Mouse (Mus musculus) heart, postnatal 10 days (tissue): ENCODE measurements at regions not wholly inside any gene's neighbourhood (a gene's known extent, or its start where the extent isn't known, plus 50 kb on each side); places are given as distances from the start of the nearest gene placed in this dataset.

ENCODE experiments used
- DNase-seq, 2 experiments: peaks; one replicate each; pipeline ENCODE4 v3.0.0; 2021
- intact Hi-C: fragments of 180-260 bp; cut with DNase I; formaldehyde crosslinking; loops from one replicate; pipeline ENCODE4 v1.15.1; 2025

DNA sequence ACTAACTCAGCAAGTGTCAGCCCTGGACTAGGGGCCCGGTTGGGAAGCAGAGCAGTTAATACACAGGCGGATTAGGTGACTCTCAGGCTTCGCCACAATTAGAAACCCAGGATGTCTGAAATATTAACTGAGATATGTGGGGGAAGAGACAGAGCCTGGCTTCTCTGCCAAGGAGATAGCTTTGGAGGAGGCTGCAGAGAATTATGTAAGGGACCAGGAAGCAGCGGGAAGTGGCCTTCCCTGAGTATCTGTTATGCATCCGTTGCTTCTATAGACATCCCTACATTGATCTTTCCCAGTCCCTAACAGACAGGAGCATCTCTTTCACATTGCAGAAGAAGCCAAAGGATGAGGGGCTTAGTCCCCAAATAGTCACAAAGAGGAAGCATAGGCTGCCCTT lies 153.4 kb downstream of the Maf start:
- intact Hi-C loops, result no loop called here
- DNase-seq, result no peak

- no peak for DNase-seq
These were observed 156.3 kb downstream of the Maf start for GRCm38 (mm10) chr8:115551262-115551661.

DNA sequence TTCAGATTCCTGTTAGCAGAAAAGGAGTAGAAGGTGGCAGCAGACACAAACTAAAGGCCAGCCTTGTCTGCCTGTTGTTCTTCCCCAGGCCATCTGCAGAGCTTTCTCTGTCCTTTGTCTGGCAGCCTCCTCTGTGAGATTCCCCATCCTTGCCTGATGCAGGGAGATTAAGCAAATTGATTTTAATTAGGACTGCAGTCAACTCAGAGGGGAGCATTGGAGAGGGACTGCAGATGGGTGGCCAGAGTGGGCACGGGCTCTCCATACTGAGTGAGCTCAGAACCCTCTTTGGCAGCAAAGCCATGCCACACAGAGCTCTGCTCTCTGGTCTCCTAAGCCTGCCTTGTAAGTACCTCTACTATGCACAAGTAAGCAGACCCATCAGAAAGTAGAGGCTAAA lies 158.5 kb downstream of the Maf start:
- no peak for DNase-seq
- intact Hi-C loops, result no loop called here

More at GRCm38 (mm10) chr8:115551262-115551661, 156.3 kb downstream of the Maf start:
- intact Hi-C loops, result no loop called here

DNA sequence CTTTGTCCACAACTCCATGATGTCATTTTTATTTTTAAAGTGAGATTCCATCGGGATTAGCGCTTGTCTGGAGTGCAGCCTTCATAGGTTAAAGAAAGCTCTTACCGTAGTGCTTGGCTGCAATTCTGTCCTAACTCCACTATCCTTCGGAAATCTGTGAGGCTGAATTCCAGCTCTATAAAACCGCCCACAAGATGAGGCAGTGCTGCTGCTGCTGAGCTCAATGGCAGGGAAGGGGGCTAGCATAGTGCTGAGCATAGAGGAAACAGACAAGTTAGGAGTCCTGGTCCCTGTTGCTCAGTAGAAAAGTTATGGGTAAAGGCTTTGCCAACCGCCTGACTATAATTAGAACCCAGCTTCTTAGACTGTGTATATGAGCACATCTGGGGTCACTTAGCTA lies 163.5 kb downstream of the Maf start:
- intact Hi-C loops, result no loop called here
- no peak for DNase-seq

- intact Hi-C loops, result no loop called here
- no peak for DNase-seq
These were observed 164.7 kb downstream of the Maf start for GRCm38 (mm10) chr8:115542935-115543334.

GRCm38 (mm10) chr8:115539600-115539999 lies 168.0 kb downstream of the Maf start:
- intact Hi-C loops, result loop anchor here (10.0 kb wide), 1 partner anchor 165 kb away; the partner anchor contains the start of gene Maf
- peak; percentile 21 to 37 for DNase-seq

DNA sequence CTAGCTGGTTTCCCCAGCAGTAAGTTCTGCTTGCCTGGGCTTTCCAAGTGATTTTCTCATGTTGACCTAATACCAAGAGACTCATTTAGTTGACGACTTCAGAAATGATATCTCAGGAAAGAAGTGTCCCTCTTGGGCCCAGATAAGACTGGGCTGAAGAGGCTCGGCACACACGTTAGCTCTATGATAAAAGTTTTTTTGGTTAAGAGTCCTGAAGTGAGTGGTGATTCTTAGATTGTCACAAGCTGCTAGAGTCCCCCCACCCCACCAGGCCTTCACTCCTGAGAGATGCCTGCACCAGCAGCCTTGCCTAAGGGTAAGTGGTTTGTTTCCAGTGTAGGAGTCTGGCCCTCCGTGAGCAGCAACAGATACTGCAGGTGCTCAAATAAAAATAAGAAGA lies 169.4 kb downstream of the Maf start:
- DNase-seq, result no peak
- intact Hi-C loops, result loop anchor here (10.0 kb wide), 1 partner anchor 167 kb away; the partner anchor contains the start of gene Maf

- DNase-seq, result no peak
- intact Hi-C loops, result loop anchor here (10.0 kb wide), 1 partner anchor 167 kb away; the partner anchor contains the start of gene Maf
These were observed 169.8 kb downstream of the Maf start for GRCm38 (mm10) chr8:115537761-115538160.

DNA sequence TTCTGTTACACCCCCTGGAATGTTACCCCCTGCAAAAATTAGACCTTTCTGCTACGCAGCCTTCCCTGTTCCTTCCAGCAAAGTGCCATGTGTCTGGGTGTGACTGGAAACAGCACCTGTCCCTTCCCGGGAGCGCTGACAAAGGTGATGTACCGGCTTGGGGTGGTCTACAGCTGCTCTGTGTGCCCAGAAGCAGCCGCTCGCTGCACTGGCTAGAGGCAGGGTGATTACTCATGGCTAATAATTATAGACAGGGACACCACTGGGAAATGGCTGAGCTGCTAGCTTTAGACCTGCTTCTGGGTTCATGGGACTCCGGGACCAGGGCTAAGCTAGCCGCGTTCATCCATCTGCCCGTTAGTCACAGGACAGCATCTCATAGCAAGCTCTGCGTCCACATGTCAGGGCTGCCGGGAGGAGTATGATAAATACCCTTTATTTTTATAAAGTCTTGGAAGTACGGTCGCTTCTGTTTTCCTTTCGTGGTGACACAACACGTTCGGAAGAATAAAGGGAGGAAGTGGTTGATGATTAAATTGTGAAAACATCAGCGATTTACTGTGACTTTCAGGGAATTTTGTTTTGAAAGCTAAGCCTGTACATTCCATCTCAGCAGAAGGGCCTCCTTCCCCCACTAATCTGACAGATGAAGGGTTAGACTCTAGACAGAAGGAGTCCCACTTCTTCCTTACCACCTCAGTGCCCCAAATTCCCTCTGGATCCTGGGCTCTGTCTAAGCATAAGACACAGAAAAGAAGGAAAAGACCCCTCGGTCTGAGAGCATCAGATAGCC lies 170.8 kb downstream of the Maf start:
- no peak for DNase-seq
- intact Hi-C loops, result loop anchor here (10.0 kb wide), 1 partner anchor 168 kb away; the partner anchor contains the start of gene Maf

- DNase-seq, result no peak
- intact Hi-C loops, result loop anchor here (10.0 kb wide), 1 partner anchor 169 kb away; the partner anchor contains the start of gene Maf
These were observed 171.6 kb downstream of the Maf start for GRCm38 (mm10) chr8:115536001-115536400.

DNA sequence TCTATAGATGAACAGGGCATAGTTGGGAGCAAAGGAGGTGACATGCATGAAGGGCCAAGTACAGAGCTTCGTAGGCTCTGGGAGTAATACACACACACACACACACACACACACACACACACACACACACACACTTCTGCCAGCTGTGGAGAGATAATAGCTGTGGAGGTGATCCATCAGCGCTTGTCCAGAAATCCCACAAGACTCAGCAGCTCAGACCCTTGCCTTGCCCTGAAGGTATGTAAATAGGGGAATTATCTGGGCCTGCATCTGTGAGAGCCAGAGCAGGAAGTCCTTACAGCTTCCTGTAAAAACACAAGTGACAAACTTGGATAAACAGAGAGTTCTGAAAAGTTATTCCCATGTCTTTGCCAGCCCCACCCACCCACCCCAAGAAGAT lies 173.6 kb downstream of the Maf start:
- no peak for DNase-seq
- intact Hi-C loops, result loop anchor here (10.0 kb wide), 1 partner anchor 171 kb away; the partner anchor contains the start of gene Maf

- intact Hi-C loops, result loop anchor here (10.0 kb wide), 1 partner anchor 173 kb away; the partner anchor contains the start of gene Maf
- DNase-seq, result no peak
These were observed 176.3 kb downstream of the Maf start for GRCm38 (mm10) chr8:115531343-115531742.

DNA sequence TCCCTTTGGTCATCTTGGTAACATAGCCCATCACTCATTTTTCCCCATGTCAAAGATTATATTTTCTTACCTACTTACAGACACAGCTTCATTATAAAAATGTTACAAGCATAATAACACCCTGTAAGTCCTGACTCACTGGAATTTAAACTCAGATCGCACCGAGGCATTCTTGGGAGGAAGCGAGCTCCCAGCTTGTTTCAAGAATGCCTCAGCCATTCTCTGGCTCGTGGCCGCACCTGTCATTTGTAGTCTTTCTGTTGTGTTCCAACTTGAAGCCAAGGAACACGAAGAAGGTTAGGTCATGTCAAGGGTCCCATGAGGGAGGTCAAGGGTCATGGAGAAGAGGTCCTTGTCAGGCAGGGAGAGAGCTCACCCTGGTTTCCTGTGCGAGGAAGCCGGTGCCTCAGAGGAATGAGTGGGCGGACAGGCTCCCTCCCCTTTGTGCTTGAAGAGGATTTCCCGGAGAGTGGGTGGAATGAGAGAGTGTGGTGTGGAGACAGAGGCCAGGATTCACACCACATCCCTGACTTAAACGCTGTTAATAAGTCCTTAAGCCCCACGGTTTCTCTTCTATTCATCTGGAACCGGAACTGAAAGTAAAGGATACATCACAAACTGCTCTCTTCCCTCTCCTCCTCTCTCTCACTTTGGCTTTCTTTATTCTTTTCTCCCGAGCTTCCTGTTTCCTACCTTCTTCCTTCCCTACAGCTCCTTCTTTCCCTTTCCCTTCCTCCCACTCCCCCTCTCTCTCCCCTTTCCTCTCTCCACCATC lies 177.8 kb downstream of the Maf start:
- intact Hi-C loops, result loop anchor here (10.0 kb wide), 1 partner anchor 175 kb away; the partner anchor contains the start of gene Maf
- peak; percentile 29 to 30 for DNase-seq

DNA sequence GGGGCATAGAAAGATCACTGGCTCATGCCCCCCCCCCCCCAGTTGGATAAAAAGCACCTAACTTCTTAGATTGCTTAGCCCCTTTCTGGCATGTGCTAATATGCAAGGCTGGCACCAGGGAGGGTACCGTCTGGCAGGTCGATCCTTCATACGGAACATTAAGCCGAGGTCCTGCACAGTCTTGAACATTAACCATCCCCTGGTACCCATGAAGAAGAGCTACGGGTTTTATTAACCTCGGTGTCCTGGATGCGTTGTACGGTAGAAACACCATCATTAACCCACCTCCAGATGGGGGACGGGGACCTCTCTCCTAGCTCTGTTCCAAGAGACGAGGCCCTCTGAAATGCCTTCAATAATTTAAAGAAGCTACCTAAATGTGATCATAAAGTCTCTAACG lies 178.7 kb downstream of the Maf start:
- intact Hi-C loops, result no loop called here
- DNase-seq, result no peak

DNA sequence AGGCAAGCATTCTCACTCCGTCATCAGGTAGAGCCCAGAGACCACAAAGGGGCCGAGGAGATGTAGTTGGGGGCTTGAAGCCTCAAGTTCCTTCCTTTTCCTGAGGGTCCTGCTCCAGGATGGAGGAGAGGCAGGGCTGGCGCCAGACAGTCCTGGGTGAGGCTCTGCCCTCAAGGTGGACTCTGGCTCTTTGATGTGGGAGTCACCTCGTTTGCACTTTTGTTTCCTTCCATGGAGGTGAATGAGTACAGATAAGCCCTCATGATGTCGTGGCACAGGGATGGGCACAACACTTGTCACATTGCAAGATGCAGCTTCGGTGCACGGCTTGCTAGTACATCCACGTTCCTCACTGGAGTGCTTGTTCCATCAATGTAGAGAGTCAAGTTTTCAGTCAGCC lies 182.4 kb downstream of the Maf start:
- intact Hi-C loops, result no loop called here
- DNase-seq, result no peak

DNA sequence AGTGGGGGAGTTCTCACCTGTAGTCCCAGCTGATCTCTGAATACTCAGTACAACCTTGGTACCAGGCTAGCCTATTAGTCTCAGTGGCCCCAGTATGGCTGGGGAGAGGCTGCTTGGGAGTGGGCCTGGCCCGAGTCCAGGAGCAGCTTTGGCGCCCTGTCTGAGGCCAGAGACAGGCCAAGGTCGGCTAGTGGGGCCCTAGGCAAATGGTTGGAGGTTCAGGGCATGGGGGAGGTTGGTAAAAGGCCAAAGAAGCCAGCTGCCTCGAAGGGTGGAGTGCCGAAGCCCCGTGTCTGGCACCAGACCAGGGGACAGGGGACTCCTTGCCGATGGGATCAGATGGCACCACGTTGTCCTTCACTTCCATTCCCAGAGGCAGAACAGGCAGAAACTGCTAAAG lies 182.9 kb downstream of the Maf start:
- intact Hi-C loops, result no loop called here
- DNase-seq, result no peak

DNA sequence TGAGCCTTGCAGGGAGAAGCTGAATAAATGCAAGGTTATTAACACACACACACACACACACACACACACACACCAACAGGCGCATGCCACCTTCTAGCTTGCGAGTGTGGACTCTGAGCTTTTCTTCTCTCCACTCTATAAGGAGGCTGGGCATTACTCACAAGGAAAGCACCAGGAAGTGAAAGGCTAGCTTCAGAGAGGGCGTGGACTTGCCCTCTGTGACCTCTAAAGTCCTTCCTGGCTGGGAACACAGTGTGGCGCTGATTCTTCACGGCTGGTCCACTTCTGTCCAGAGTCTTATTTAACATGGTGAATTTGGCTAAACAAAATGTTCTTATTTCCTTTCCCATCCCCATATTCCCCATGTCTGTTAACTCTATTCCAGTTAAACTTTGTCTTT lies 185.1 kb downstream of the Maf start:
- DNase-seq, result no peak
- intact Hi-C loops, result no loop called here

GRCm38 (mm10) chr8:115515647-115516046 lies 191.9 kb downstream of the Maf start:
- intact Hi-C loops, result no loop called here
- DNase-seq, result no peak

DNA sequence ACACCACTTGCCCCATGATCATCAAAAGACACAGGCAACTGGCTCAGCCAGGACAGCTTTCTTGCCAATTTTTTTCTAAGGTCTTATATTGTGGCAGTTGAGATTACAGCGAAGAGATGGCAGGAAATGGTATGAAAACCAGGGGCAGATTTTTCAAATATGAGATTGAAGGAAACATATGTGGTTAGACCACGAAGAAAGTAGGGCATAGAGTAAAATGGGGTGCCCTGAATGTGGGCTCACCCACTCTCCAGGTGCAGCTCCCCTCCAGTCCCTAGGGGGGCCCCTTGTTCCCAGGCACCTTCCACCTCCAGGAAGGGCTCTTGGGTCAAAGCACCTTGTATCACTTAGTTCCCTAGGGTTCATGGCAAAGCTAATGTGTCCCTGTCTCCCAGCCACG lies 193.1 kb downstream of the Maf start:
- intact Hi-C loops, result no loop called here

DNA sequence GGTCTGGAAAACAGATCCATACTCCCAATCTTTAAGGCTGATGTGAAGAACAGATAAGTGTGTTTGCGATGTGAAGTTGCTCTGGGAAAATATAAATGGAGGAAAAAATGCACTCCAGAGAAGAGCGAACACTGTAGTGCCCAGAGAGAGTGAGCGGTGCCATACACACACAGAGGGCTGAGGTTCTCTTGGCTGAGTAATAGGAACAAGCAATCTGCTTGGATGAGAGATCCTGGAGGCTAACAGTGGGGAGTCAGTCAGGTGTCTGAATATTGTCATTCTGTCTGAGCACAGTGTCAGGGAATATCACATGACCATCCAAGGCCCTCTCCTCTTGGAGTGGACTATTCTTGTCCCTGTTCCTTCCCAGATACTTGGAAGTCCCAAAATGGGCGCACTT lies 200.4 kb downstream of the Maf start:
- intact Hi-C loops, result no loop called here

More for the DNA sequence above, 193.1 kb downstream of the Maf start:
- no peak for DNase-seq

DNA sequence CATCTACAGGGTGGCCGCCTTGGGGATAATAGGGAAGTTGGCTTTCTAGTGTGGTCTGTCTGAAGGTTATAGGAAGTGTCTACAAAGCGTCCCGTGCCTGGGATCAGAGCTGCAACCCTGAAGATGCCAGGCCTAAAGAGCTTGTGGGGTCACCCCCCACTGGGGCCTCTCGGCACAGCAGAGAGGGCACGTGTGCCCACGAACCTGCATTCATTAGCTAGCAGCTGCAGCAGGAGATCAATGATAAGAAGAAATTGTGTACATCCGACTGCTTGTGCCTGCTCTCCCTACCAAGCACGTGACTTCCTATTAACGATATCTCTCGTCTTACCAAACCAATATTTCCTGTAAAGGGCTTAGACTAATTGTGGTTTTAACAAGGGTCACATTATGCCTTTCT lies 200.9 kb downstream of the Maf start:
- no peak for DNase-seq
- intact Hi-C loops, result no loop called here

More for the DNA sequence above, 200.4 kb downstream of the Maf start:
- DNase-seq, result no peak
